Mouse (Mus musculus): ENCODE measurements at regions not wholly inside any gene's neighbourhood (a gene's known extent, or its start where the extent isn't known, plus 50 kb on each side); places are given as distances from the start of the nearest gene placed in this dataset.

- no peak for TF ChIP-seq CTCF (IDR thresholded peaks at IDR 0.05; ENCODE audit: borderline replicate concordance, control insufficient read depth, extremely low read depth, insufficient read depth, low read length, poor library complexity)
- no peak for TF ChIP-seq POLR2A (IDR thresholded peaks at IDR 0.05; ENCODE audit: control insufficient read depth, extremely low read depth, insufficient read depth, low read length, poor library complexity)
Measured at GRCm38 (mm10) chr15:42047088-42047976, 1913.2 kb downstream of the 9330182O14Rik start.

All from thymus, adult 2 months (tissue).